Mouse (Mus musculus) lung, postnatal 0 days (tissue): ENCODE data around the gene Ncam1. TPM values are rescaled to one million over a fixed set of nuclear protein-coding genes. Genes with fewer than 3 reads are reported as not detected.

Experiments
- ATAC-seq: fragments of 200-750 bp; cut with Nextera tagmentation; 2 replicates; pipeline ENCODE4 v1.8.0; 2017; ENCODE audit warnings: moderate library complexity
- DNase-seq: peaks from one replicate; pipeline ENCODE4 v3.0.0-alpha.2; 2016; ENCODE audit warnings: low spot score
- H3K27ac ChIP-seq: fragments of 300-500 bp; sonication (generic); 2 replicates; pipeline ENCODE4 v1.5.1; 2014; ENCODE audit warnings: antibody characterized with exemption, mild to moderate bottlenecking, low read length, mixed read lengths
- H3K27me3 ChIP-seq: fragments of 300-500 bp; sonication (generic); replicated peaks from 2 replicates; pipeline ENCODE4 v1.6.1; 2014; ENCODE audit warnings: low read length, mixed read lengths; ENCODE audit not compliant: insufficient read depth
- H3K36me3 ChIP-seq: fragments of 300-500 bp; sonication (generic); 2 replicates; pipeline ENCODE4 v1.6.1; 2014; ENCODE audit warnings: low read length, mixed read lengths; ENCODE audit not compliant: insufficient read depth
- H3K4me1 ChIP-seq: fragments of 300-500 bp; sonication (generic); 2 replicates; pipeline ENCODE4 v1.6.1; 2014; ENCODE audit warnings: antibody characterized with exemption, low read depth, low read length, mixed read lengths; ENCODE audit not compliant: insufficient read depth
- H3K4me2 ChIP-seq: fragments of 300-500 bp; sonication (generic); replicated peaks from 2 replicates; pipeline ENCODE4 v1.6.1; 2014; ENCODE audit warnings: low read depth, mild to moderate bottlenecking, low read length, moderate library complexity, mixed read lengths
- H3K4me3 ChIP-seq: fragments of 300-500 bp; sonication (generic); 2 replicates; pipeline ENCODE4 v1.5.1; 2014; ENCODE audit warnings: low read depth, low read length
- H3K9ac ChIP-seq: fragments of 300-500 bp; sonication (generic); replicated peaks from 2 replicates; pipeline ENCODE4 v1.6.1; 2014; ENCODE audit warnings: low read depth, mild to moderate bottlenecking
- H3K9me3 ChIP-seq: fragments of 300-500 bp; sonication (generic); 2 replicates; pipeline ENCODE4 v1.6.1; 2016; ENCODE audit warnings: low read length, mixed read lengths
- CTCF ChIP-seq: IDR thresholded peaks from 2 replicates; pipeline ENCODE4 v1.5.1; 2016; ENCODE audit warnings: antibody characterized with exemption, mild to moderate bottlenecking
- EP300 ChIP-seq: IDR thresholded peaks from 2 replicates; pipeline ENCODE4 v1.6.1; 2016; ENCODE audit warnings: antibody characterized with exemption, mild to moderate bottlenecking, control low read depth
- WGBS: fragments of 180-500 bp; shearing (Covaris S2); extraction: QIAGEN DNeasy Blood & Tissue Kit; methylation state at CpG from one replicate; pipeline ENCODE4 v1.1.7; 2014; 5-methylcytosine and 5-hydroxymethylcytosine counted together
- polyA plus RNA-seq: library from polyadenylated mRNA; unstranded; fragments of >200 nt; fragmentation: Nextera tagmentation; extraction: Ambion mirVana; gene quantifications from 2 replicates; pipeline ENCODE4 v1.2.1, GENCODE M21; 2015

Gene Ncam1
- polyA plus RNA-seq, 1 experiment from 2014 or later, result 2.4 TPM

DNA sequence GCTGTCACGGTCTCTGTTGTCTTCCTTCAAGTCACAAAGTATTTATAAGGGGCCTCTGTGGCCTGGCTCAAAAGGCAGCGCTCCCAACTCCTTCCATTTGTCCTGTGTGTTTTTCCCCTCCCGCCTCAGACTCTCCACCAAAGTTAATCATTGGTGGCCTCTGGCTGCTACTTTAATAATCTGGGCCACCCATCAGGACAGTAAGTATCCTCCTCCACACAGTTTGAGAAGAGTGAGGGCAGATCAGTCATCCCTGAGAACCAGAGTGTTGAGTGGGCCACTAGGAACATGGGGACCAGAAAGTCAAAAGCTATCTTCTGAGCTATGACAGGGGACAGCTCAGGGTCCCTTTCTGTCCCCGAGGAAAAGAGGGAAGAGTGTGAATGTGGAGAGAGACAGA is 256.1 kb downstream of the Ncam1 start:
- no peak for TF ChIP-seq EP300
- no peak for TF ChIP-seq CTCF
- Histone ChIP-seq H3K9ac (no peak overlapping the region), H3K27ac (no peak overlapping the region), H3K9me3 (no peaks in the 10 kb centered on the region), H3K4me3 (no peak overlapping the region), H3K36me3 (no peaks in the 10 kb centered on the region), H3K27me3 (no peaks in the 10 kb centered on the region), H3K4me1 (no peaks in the 10 kb centered on the region), H3K4me2 (no peak overlapping the region)
- no peak for ATAC-seq
- DNase-seq, result no peak
- WGBS, result 74% methylated on average over 4 of the region's 4 CpGs

GRCm38 (mm10) chr9:49537814-49538213 is 260.9 kb downstream of the Ncam1 start:
- TF ChIP-seq CTCF (no peak), EP300 (no peak)
- no peaks in the 10 kb centered on the region for H3K9me3 ChIP-seq
- no peak overlapping the region for H3K27ac ChIP-seq
- DNase-seq, result peak; percentile 20
- no peaks in the 10 kb centered on the region for H3K27me3 ChIP-seq
- peak; percentile 19; the same call in 1 of the 2 replicates for ATAC-seq
- WGBS, result 57% methylated on average over 6 of the region's 6 CpGs
- no peak overlapping the region for H3K4me2 ChIP-seq
- H3K36me3 ChIP-seq, result no peaks in the 10 kb centered on the region
- H3K4me3 ChIP-seq, result no peak overlapping the region
- no peaks in the 10 kb centered on the region for H3K4me1 ChIP-seq
- no peak overlapping the region for H3K9ac ChIP-seq

DNA sequence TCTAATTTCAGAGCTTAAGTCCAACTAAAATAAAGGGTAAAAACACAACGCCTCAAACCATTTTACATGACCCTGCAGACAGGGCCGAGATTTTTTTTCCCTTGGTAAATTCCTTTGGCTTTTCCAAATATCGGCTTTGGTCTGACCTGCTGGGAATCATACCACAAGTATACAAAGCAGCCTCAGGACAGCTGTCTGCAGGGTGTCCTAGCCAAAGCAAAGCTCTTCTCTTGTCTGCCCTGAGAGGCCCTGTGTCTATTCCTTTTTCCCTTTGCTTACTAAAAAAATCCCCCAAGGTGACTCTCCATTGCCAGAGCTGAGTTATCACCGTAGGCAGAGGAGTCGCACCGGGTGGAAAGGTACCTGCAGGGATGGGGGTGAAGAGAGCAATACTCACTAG is 262.1 kb downstream of the Ncam1 start:
- no peak overlapping the region for H3K4me3 ChIP-seq
- ATAC-seq (no peak), DNase-seq (no peak)
- no peak overlapping the region for H3K9ac ChIP-seq
- H3K36me3 ChIP-seq, result no peaks in the 10 kb centered on the region
- H3K4me2 ChIP-seq, result no peak overlapping the region
- H3K27ac ChIP-seq, result no peak overlapping the region
- no peaks in the 10 kb centered on the region for H3K9me3 ChIP-seq
- no peaks in the 10 kb centered on the region for H3K27me3 ChIP-seq
- H3K4me1 ChIP-seq, result no peaks in the 10 kb centered on the region
- 71% methylated on average over 6 of the region's 6 CpGs for WGBS
- TF ChIP-seq CTCF, result no peak
- TF ChIP-seq EP300, result no peak

- no peaks in the 10 kb centered on the region for H3K9me3 ChIP-seq
- 37% methylated on average over 4 of the region's 4 CpGs for WGBS
These were observed 263.8 kb downstream of the Ncam1 start for GRCm38 (mm10) chr9:49534958-49535357.

GRCm38 (mm10) chr9:49533912-49534491 is 264.7 kb downstream of the Ncam1 start:
- Histone ChIP-seq H3K4me1 (no peaks in the 10 kb centered on the region), H3K4me2 (no peak overlapping the region), H3K36me3 (no peaks in the 10 kb centered on the region), H3K4me3 (no peak overlapping the region), H3K27ac (no peak overlapping the region), H3K9ac (no peak overlapping the region), H3K9me3 (no peaks in the 10 kb centered on the region), H3K27me3 (no peaks in the 10 kb centered on the region)
- TF ChIP-seq EP300 (no peak), CTCF (no peak)
- 42% methylated on average over 7 of the region's 8 CpGs for WGBS
- DNase-seq (no peak), ATAC-seq (no peak)

More at GRCm38 (mm10) chr9:49534958-49535357, 263.8 kb downstream of the Ncam1 start:
- no peak for DNase-seq
- no peak overlapping the region for H3K9ac ChIP-seq
- no peaks in the 10 kb centered on the region for H3K27me3 ChIP-seq
- no peaks in the 10 kb centered on the region for H3K36me3 ChIP-seq
- no peak overlapping the region for H3K4me3 ChIP-seq
- H3K4me2 ChIP-seq, result no peak overlapping the region
- H3K27ac ChIP-seq, result no peak overlapping the region
- no peak for ATAC-seq
- H3K4me1 ChIP-seq, result no peaks in the 10 kb centered on the region
- TF ChIP-seq CTCF (no peak), EP300 (no peak)

DNA sequence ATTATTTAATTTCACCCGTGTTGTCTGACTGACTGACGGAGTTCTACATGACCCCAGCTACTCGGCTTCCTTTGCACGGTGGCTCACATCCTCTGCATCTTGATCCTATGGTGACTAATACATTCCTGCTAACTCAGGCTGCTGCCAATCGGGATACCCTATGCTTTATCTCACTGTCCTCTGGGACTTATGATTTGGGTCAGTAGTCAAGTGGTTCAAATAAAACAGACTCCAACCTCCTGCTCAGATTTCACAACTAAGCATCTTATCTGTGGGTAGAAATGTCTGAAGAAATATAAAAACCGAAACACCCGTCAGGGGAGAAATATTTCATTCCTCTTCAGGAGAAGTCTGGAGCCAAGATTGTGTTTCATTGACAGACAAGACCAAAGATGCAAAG is 265.3 kb downstream of the Ncam1 start:
- DNase-seq, result no peak
- H3K4me2 ChIP-seq, result no peak overlapping the region
- no peak overlapping the region for H3K27ac ChIP-seq
- H3K9me3 ChIP-seq, result no peaks in the 10 kb centered on the region
- H3K4me1 ChIP-seq, result no peaks in the 10 kb centered on the region
- ATAC-seq, result no peak
- H3K27me3 ChIP-seq, result no peaks in the 10 kb centered on the region
- no peaks in the 10 kb centered on the region for H3K36me3 ChIP-seq
- no peak overlapping the region for H3K9ac ChIP-seq
- 60% methylated on average over 7 of the region's 7 CpGs for WGBS
- H3K4me3 ChIP-seq, result no peak overlapping the region
- no peak for TF ChIP-seq CTCF
- TF ChIP-seq EP300, result no peak

- Histone ChIP-seq H3K9me3 (no peaks in the 10 kb centered on the region), H3K4me1 (no peaks in the 10 kb centered on the region), H3K36me3 (no peaks in the 10 kb centered on the region), H3K9ac (no peak overlapping the region), H3K27me3 (no peaks in the 10 kb centered on the region), H3K4me3 (no peak overlapping the region), H3K4me2 (no peak overlapping the region), H3K27ac (no peak overlapping the region)
- DNase-seq (no peak), ATAC-seq (no peak)
- 89% methylated on average over 6 of the region's 6 CpGs for WGBS
- TF ChIP-seq EP300 (no peak), CTCF (no peak)
These were observed 266.9 kb downstream of the Ncam1 start for GRCm38 (mm10) chr9:49531833-49532232.
